Mouse (Mus musculus) heart, postnatal 0 days (tissue): ENCODE measurements at regions not wholly inside any gene's neighbourhood (a gene's known extent, or its start where the extent isn't known, plus 50 kb on each side); places are given as distances from the start of the nearest gene placed in this dataset.

Experiments
- CTCF ChIP-seq: IDR thresholded peaks from 2 replicates; pipeline ENCODE4 v1.5.1; 2016; ENCODE audit warnings: antibody characterized with exemption, control low read depth, low read depth
- EP300 ChIP-seq: IDR thresholded peaks from 2 replicates; pipeline ENCODE4 v1.6.1; 2016; ENCODE audit warnings: antibody characterized with exemption, low read depth

DNA sequence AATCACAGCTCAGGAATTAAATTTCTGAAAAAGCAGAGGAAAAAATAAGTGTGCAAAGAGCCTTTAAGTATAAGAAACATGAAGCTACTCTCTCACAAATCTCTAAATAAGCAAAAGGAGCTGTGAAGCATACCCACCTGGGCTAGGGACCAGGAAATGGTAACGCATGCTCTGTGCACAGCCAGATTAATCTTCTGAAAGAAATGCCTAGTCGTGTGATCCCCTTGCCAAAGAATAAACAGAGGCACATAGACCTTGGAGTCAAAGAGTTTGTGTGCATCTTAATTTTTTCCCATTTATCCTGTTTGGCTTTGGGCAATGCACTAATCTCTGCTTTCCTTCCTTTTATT lies 338.2 kb upstream of the Sel1l start:
- TF ChIP-seq CTCF (no peak), EP300 (no peak)
